Mouse (Mus musculus) monocyte, adult 2 months (primary cell): ENCODE data around the gene Fgfrl1.
A peak's percentile ranks its signal among the peaks of the same experiment; 100 is the strongest.

Source experiments
- DNase-seq, 2 experiments: peaks; one replicate each; pipeline ENCODE4 v3.0.0; 2022; ENCODE audit warnings: low spot score in 2 of 2, low read depth in 1 of 2

Fgfrl1 gene

GRCm38 (mm10) chr5:108692271-108692670 is at the start of gene Fgfrl1:
TSS of gene Fgfrl1 (plus strand) at chr5:108692382.
- peak in 1 of 2 experiments; percentile 18 for DNase-seq

GRCm38 (mm10) chr5:108643674-108644073 is 48.5 kb upstream of the Fgfrl1 start:
- no peak for DNase-seq

- no peak for DNase-seq
These were observed 46.4 kb upstream of the Fgfrl1 start for GRCm38 (mm10) chr5:108645651-108646342.

GRCm38 (mm10) chr5:108646343-108646660 is 45.9 kb upstream of the Fgfrl1 start:
- DNase-seq: no peak

GRCm38 (mm10) chr5:108647311-108647710 is 44.9 kb upstream of the Fgfrl1 start:
- DNase-seq: no peak

GRCm38 (mm10) chr5:108647820-108648465 is 44.2 kb upstream of the Fgfrl1 start:
- DNase-seq: no peak

- DNase-seq: no peak
These were observed 43.1 kb upstream of the Fgfrl1 start for GRCm38 (mm10) chr5:108648937-108649576.

GRCm38 (mm10) chr5:108650341-108650740 is 41.8 kb upstream of the Fgfrl1 start:
- no peak for DNase-seq

- no peak for DNase-seq
These were observed 41.0 kb upstream of the Fgfrl1 start for GRCm38 (mm10) chr5:108651136-108651720.

GRCm38 (mm10) chr5:108651823-108652222 is 40.4 kb upstream of the Fgfrl1 start:
- no peak for DNase-seq

- no peak for DNase-seq
These were observed 38.8 kb upstream of the Fgfrl1 start for GRCm38 (mm10) chr5:108653341-108653740.

GRCm38 (mm10) chr5:108654444-108654990 is 37.7 kb upstream of the Fgfrl1 start:
- no peak for DNase-seq

- no peak for DNase-seq
These were observed 36.8 kb upstream of the Fgfrl1 start for GRCm38 (mm10) chr5:108655381-108655780.

- DNase-seq: no peak
These were observed 36.1 kb upstream of the Fgfrl1 start for GRCm38 (mm10) chr5:108655891-108656650.

GRCm38 (mm10) chr5:108657406-108657805 is 34.8 kb upstream of the Fgfrl1 start:
- no peak for DNase-seq

- no peak for DNase-seq
These were observed 33.6 kb upstream of the Fgfrl1 start for GRCm38 (mm10) chr5:108658611-108659010.

GRCm38 (mm10) chr5:108659698-108660631 is 32.2 kb upstream of the Fgfrl1 start, which contains the start of gene Idua:
TSS of gene Idua (plus strand) at chr5:108660331.
- no peak for DNase-seq

GRCm38 (mm10) chr5:108660632-108661268 is 31.4 kb upstream of the Fgfrl1 start:
- DNase-seq: peak; percentile 54 to 79

- DNase-seq: no peak
These were observed 29.4 kb upstream of the Fgfrl1 start for GRCm38 (mm10) chr5:108662772-108663171.
